Mouse (Mus musculus) natural killer cell, adult 2 months (primary cell): Measurements from ENCODE around the gene Zbtb42.

Experiments used
- DNase-seq, 2 experiments: peaks; one replicate each; pipeline ENCODE4 v3.0.0; 2022; ENCODE audit warnings: low spot score in 2 of 2

The Zbtb42 gene

DNA sequence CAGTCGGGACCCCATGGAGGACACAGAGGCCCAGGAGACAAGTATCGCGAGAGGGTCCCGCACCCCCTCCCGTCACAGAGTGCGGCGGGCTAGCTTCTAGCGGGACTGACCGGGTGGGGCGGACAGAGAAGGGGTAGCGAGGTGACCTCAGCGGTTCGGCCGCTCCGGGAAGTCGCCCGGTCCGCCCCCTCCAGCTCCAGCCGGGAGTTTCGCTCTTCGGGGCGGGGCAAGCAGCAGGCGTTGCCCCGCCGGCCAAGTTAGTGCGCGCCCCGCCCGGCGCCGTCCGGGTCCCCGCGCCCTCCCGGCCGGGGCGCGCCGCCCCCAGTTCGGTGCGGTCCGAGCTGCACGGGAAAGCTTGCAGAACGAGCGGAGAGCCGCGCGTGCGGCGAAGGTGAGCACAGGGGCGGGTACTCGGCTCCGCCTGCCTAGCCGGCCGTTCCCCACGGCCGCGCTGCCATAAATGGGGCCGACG is at the start of gene Zbtb42:
Gene Zbtb42 (plus strand): TSS at position 274 of the 472 bp plus-strand sequence.
- peak; percentile 33 to 42 for DNase-seq

GRCm38 (mm10) chr12:112628928-112629721 is 49.5 kb upstream of the Zbtb42 start:
- peak; percentile 51 to 61 for DNase-seq

DNA sequence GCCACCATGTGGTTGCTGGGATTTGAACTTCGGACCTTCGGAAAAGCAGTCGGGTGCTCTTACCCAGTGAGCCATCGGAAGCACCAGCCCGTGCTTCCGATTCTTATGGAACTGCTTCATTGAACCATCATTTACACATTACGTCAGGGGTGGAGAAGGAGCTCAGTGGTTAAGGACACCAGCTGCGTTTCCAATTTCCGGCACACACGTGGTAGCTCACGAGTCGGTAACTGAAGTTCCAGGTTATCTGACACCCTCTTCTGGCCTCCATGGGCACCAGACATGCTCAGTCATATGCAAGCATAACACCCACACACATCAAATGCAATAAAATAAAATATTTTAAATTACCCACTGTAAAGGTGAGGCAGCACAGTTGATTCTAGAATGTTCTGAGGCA is 48.6 kb upstream of the Zbtb42 start:
- DNase-seq = no peak

GRCm38 (mm10) chr12:112630796-112631195 is 47.8 kb upstream of the Zbtb42 start:
- no peak for DNase-seq

DNA sequence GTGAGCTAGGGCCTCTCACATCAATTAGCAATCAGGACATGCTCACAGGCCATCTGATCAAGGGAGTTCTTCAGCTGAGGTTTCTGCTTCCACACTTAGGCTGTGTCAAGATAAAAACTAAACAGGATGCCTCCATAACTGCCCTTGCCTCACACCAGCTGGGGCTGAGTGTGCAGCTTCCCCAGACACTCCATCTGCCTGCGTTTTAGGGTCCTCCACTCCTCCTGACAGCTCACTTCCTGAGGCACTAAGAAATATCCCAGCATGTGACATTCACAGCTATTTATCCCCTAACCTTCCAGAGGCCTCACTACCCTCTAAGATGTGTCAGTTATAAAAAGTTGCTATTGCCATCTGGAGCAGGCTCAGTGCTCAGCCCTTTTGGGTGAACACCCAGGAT is 47.2 kb upstream of the Zbtb42 start:
- DNase-seq = no peak

DNA sequence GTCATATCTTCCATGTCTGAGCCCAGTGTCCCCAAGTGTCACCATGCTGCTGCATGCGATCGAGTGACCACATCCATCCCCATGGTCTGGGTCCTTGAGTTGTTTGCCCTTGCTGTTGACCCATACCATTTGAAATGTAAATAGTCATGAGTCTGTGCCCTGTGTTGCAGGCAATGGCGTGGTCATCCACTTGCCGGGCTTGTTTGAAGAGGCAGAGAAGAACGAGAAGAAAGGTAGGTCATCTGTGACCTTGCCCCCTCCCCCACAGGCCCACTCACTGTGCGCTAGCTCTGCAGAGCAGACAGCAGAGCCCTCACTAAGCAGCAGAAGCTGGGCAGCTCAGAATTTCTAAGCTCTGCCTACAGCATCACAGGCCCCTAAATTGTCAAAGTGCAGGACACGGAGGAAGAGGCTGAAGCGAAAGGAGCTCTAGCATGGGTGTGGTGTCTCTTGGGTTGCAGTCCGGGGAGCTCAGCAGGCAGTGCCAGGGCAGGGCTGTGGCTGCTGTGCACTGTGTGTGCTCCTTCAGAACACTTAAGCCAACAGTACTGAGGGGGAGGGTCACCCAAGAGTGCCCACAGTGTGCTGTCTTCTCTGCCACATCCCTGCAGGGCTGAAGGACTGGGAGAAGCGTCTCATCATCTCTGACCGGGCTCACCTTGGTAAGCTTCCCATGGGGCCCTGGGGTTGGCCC is 46.4 kb upstream of the Zbtb42 start:
- no peak for DNase-seq

DNA sequence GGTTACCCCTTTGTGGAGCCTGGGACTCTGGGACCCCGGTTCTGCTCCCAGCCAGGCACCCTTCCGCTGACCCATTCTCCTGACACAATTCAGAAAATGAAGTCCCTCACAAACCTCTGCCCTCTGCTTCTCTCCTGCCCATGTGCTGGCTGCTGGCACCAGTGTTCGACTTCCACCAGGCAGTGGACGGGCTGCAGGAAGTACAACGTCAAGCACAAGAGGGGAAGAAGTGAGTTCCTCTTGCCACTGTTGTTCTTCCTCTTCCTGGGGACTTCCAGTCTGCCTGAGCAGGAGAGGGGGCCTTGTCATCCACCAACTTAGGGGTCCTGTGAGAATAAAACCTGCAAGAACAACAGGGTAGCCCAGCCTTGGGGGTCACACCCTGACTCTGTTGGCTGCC is 45.7 kb upstream of the Zbtb42 start:
- DNase-seq = peak in 1 of 2 experiments; percentile 20

DNA sequence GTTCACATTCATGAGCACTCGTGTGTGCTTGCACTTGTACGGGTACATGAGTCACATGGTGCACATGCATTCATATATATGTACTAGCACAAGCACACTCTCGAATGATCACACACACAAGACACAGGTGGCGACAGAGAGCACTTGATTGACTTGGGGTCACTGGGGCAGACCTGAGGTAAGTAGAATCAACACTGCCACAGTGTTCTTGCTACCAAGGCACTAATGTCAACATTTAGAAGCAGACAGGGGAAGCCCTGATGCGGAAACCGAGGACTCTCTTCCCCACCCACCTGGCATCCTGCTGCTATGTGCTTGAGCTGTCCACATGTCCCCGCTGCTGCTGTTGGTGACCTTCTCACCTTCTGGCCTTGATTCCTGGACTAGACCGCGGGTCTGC is 44.9 kb upstream of the Zbtb42 start:
- peak in 1 of 2 experiments; percentile 38 for DNase-seq

- no peak for DNase-seq
These were observed 39.1 kb upstream of the Zbtb42 start for GRCm38 (mm10) chr12:112639526-112639925.

DNA sequence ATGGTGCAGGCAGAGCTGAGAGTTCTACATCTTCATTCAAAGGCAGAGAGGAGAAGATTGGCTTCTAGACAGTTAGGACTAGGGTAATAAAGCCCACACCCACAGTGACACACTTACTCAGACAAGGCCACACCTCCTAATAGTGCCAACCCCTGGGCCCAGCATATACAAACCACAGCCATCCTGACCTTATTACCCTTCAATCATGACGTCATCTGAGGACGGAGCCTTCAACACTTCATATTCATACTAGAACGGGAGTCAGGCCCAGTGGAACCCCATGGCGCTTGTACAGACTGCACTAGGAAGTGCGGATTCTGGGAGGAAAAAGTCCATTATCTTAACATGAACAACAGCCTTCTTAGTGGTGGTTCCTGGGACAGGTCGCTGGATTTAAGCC is 35.5 kb upstream of the Zbtb42 start:
- no peak for DNase-seq

DNA sequence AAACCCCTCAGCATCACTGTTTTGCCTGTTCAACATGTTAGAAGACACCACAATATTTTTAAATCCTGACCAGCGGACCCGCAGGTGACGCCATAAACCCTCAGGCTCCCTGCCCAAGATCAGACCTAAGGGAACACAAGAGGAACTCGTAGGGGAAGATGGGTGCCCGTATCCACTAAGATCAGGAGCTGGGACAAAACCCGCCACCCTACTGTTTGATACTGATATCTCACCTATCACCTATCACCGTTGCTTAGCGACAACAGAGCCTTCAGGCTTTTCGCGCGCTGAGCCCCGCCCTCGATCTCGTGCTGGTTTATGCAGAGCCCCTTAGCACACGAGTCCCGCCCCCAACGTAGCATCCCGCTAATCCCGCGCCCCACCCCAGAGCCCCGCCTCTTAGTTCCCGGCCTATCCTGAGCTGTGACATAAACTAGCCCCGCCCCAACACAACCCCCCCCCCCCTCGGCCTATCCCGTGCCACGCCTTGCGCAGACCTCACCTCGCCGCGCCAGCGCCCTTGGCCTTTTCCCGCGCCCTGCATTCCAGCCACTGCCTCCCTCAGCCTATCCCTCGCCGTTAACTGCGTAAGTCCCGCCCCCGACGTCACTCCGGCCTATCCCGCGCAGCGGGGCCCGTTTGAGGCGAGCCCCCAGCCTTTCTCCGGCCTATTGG is 34.3 kb upstream of the Zbtb42 start, which contains the start of gene Siva1:
Gene Siva1 (plus strand): TSS at position 500 of the 675 bp plus-strand sequence.
- DNase-seq = peak; percentile 96 to 98

DNA sequence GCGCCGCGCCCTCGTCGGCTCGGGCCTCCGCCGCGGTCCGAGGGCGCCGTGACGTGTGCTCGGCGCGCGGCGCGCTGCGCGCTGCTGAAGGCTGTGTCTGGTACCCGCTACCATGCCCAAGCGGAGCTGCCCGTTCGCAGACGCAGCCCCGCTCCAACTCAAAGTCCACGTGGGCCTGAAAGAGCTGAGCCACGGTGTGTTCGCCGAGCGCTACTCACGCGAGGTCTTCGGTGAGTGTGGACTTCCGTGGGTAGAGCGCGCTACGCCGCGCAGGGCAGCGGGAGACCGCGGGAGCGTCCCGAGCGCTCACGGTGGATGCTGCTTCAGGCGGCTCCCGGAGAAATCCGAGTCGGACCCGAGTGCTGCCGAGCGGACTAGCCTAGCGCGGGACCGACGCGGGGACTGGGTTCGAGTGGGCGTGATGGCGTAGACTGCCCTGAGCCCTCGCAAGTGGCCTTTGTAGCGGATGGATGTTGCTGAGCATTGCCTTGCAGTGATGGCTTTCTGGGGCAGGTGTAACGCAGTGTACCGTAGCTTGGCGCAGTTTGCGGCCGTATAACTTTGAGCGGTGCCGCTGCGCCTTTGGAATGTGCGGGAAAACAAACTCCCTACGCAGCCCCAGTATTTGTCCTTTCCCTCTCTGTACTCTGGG is 33.6 kb upstream of the Zbtb42 start:
- no peak for DNase-seq

DNA sequence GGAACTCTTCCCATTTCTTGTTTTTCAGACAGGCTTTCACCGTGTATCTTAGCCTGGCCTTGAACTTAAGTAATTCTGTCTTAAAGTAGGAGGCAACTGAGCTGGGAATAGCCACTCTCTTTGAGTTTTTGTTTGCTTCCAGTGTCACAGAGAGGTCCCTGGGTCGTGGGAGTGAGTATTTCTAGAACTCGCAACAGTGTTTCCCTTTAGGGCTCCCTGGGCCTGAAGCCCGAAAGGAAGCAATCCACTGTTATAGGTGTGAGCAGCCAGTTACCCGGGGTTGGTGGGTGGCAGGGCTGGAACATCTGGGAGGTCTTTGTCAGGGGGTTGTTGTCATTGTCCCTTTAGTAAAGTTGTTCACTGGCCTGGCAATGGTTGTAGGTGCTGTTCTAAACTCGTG is 32.5 kb upstream of the Zbtb42 start:
- DNase-seq = no peak

DNA sequence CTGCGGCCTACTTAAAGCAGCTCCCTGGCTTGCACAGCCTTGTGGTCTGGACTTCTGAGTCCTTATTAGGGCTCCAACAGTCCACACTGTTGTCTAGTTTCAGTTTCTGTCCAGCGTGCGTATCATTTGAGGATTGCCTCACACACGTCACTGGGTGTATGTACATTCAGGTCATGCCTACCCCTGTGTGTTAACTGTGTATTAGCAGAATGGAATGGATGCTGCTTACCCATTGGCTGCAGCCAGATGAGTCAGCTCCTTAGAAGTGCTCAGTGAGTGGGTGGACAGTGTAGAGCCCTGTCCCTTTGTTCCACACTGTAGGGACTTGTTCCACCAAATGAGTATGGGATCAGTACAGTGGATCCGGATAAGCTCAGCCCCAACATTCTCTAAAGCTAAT is 30.5 kb upstream of the Zbtb42 start:
- no peak for DNase-seq

DNA sequence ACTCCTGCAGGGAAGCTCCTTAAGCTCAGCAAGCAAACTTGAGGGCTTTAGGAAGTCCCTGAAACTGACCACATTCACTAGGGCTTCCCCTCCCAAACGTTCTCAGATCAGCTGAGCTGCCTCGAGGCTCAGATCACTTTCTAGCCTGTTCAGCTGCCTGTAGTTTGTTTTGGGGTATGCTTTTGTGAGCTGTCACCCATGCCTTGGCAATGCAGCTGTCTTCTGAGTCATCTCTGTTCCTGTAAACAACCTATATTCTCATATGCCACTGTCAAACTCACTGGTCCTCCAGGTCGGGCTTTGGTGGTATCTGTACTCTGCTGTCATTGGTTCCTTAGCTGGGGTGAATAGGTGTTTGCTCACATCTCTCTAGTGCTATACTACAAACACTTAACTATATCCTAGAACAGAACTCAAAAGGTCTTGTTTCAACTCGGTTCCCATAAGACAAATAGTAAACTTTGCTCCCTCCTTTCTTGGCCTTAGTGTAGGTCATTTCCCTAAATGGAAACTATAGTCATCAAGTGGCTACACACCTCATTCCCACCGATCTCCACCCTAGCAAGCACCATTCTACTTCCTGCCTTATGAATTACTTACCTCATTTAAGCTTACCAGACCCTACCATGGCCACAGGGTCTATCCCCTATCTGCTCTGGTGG is 26.7 kb upstream of the Zbtb42 start:
- no peak for DNase-seq

DNA sequence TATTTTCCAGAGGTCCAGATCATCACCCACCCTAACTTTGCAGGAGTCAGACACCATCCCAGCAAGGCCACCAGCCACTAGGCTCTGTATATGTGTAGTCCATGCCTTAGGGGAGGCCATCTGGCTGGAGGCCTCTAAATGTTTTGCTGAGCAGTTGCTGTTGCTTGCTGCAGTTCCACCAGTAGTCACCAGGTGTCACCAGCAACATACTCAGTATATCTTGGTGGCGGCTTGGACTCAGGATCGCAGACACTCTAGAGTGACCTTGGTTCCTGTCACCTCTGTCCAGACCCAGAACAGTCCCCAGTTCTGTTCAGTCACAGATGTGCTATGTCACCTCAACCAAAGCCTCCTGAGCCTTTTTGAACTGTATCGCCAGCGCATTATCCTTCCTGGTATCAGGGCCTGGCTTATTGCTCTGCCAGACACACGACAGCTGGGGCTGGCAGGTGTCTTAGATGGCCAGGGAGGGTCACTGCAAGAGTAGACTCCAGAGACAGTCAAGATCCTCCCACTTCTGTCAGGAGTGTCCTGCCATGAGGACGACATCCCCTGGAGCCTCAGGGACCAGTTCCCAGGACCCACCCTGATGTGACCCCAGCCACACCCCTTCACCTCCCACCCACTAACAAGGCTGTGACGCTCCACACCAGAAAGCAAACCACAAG is 25.3 kb upstream of the Zbtb42 start:
- DNase-seq = peak; percentile 71 to 80

DNA sequence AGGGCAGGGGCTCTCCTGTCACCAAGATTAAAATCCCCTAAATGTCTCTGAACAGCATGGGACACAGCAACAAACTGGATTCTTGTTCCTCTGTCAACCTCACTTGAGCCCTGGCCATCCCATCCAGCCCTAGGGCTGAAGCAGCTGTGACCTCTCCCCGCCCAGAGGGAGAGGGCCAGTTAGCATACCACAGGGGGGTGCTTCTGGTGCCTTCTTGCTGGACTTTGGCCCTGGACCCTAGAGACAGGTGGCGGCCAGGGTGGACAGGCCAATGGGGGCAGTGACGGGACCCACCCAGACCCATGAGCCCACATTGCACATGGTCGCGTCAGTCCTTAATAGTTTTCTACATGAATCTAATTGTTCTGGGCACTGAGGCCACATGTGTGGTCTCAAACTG is 24.6 kb upstream of the Zbtb42 start:
- DNase-seq = no peak

GRCm38 (mm10) chr12:112658619-112659018 is 20.0 kb upstream of the Zbtb42 start:
- no peak for DNase-seq

- DNase-seq = peak; percentile 46 to 68
These were observed 19.5 kb upstream of the Zbtb42 start for GRCm38 (mm10) chr12:112659109-112659508.

- DNase-seq = no peak
These were observed 17.9 kb upstream of the Zbtb42 start for GRCm38 (mm10) chr12:112660576-112661326.
